9 mouse cellular contexts compared by ENCODE assay signal in the genomic region with DNA sequence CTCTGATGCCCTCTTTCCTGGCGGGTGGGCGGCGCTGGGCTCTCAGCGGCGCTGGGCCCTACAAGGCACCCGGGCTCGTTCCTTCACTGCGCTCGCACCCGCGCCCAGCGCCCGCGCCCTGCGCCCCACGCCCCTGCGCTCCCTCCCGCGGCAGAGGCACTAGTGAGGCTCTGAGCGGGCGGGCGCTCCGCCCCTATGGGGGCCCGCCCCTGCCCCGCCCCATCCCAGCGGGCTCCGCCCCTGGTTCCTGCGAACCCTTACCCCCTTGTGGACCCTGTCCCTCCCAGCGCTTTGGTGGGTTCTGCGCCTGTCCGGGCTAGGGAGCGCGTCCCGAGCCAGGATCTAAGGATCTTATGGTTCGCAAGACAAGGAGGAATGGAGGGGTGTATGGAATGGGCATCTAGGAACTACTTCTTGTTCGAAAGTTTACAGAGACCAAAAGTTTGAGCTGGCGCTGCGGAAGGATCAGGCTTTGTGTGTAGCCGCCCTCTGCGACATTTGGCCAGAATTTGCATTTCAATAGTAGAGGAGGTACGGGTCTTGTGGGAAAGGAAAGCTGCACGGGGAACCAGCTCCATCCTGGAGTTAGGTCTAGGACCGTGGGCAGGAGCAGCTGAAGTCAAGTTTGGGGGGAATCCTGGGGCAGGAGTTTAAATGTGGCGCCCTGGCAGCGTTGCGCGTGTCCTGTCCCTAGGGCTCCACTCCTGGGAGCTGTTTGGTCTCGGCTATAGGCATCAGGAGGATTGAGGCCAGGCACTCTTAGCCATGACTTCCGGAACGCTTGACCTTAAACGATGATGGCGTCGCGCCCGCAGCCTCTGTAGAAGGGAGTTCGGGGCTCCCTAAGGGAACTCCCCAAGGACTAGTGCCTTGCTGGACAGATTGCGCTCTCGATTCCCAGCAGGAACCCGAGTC. TPM values are rescaled to one million over a fixed set of nuclear protein-coding genes. Genes with fewer than 3 reads are reported as not detected.
A peak's percentile ranks its signal among the peaks of the same experiment; 100 is the strongest.
DNase-seq lines count a peak whose midpoint lies in the region; ATAC-seq lines count a peak whose summit lies in the region.
"Had no signal": no experiment of that assay in that cellular context is flagged by ENCODE, and none has a peak within 500 bp of the region (broad histone marks: within the 10 kb centered on the region; RNA-seq: fewer than 3 reads in every experiment).

No protein-coding gene starts in this region.

- peak; percentile 85 for ATAC-seq in heart, embryonic 12.5 days (ENCODE audit: insufficient number of reproducible peaks, low FRiP score)
- peak; percentile 82 for ATAC-seq in kidney, embryonic 14.5 days (ENCODE audit: low FRiP score, low TSS enrichment)
- ATAC-seq in lung, embryonic 15.5 days (ENCODE audit: borderline replicate concordance, extremely low read depth, low FRiP score, low TSS enrichment) = peak; percentile 87
- ATAC-seq in neural tube, embryonic 14.5 days (ENCODE audit: low read depth) = peak; percentile 52; the same call in 1 of the 2 replicates

- peak overlapping the region; percentile 90 for H3K27ac ChIP-seq in embryonic facial prominence, embryonic 10.5 days (replicated peaks)
- peak overlapping the region; percentile 61 for H3K27ac ChIP-seq in heart, embryonic 12.5 days (ENCODE audit: poor library complexity, severe bottlenecking)
- H3K27ac ChIP-seq in kidney, embryonic 14.5 days (ENCODE audit: low read depth, low read length) = peak overlapping the region; percentile 78
- peak overlapping the region; percentile 91 for H3K27ac ChIP-seq in lung, embryonic 15.5 days
- H3K27ac ChIP-seq in neural tube, embryonic 14.5 days (ENCODE audit: low read depth, low read length) = peak overlapping the region; percentile 82

- WGBS in embryonic facial prominence, embryonic 10.5 days = 1% methylated on average over 59 of the region's 59 CpGs
- 2% methylated on average over 58 of the region's 59 CpGs for WGBS in heart, embryonic 12.5 days
- 2% methylated on average over 43 of the region's 59 CpGs for WGBS in kidney, embryonic 14.5 days
- WGBS in lung, embryonic 15.5 days = 4% methylated on average over 42 of the region's 59 CpGs
- WGBS in neural tube, embryonic 14.5 days = under 1% methylated on average over 57 of the region's 59 CpGs

- peak overlapping the region; percentile 69 for H3K4me2 ChIP-seq in heart, embryonic 12.5 days
- H3K4me2 ChIP-seq in kidney, embryonic 14.5 days (replicated peaks; ENCODE audit: low read depth, low read length) = peak overlapping the region; percentile 87
- H3K4me2 ChIP-seq in lung, embryonic 15.5 days = peak overlapping the region; percentile 75
- H3K4me2 ChIP-seq in neural tube, embryonic 14.5 days (ENCODE audit: low read depth, low read length) = peak overlapping the region; percentile 76

- no peaks in the 10 kb centered on the region for H3K9me3 ChIP-seq in embryonic facial prominence, embryonic 10.5 days
- H3K9me3 ChIP-seq in heart, embryonic 12.5 days (replicated peaks) = no peaks in the 10 kb centered on the region
- no peaks in the 10 kb centered on the region for H3K9me3 ChIP-seq in kidney, embryonic 14.5 days (ENCODE audit: control insufficient read depth, low read length)
- H3K9me3 ChIP-seq in lung, embryonic 15.5 days = no peaks in the 10 kb centered on the region
- H3K9me3 ChIP-seq in neural tube, embryonic 14.5 days (ENCODE audit: control insufficient read depth, low read length) = no peaks in the 10 kb centered on the region

- peak overlapping the region; percentile 74 for H3K9ac ChIP-seq in heart, embryonic 12.5 days
- peak overlapping the region; percentile 92 for H3K9ac ChIP-seq in kidney, embryonic 14.5 days (ENCODE audit: low read depth, low read length)
- peak overlapping the region; percentile 82 for H3K9ac ChIP-seq in lung, embryonic 15.5 days
- peak overlapping the region; percentile 48 for H3K9ac ChIP-seq in neural tube, embryonic 14.5 days (replicated peaks; ENCODE audit: low read depth, low read length)

- H3K4me1 ChIP-seq in embryonic facial prominence, embryonic 10.5 days = peaks cover 98% of the 10 kb centered on the region
- H3K4me1 ChIP-seq in heart, embryonic 12.5 days (replicated peaks) = peaks cover 59% of the 10 kb centered on the region
- peaks cover 68% of the 10 kb centered on the region for H3K4me1 ChIP-seq in kidney, embryonic 14.5 days (ENCODE audit: control insufficient read depth, insufficient read depth, low read length)
- peaks cover 71% of the 10 kb centered on the region for H3K4me1 ChIP-seq in lung, embryonic 15.5 days
- H3K4me1 ChIP-seq in neural tube, embryonic 14.5 days (ENCODE audit: control insufficient read depth, insufficient read depth, low read length) = peaks cover 49% of the 10 kb centered on the region

- DNase-seq in layer of hippocampus, adult 11-12 months (ENCODE audit: low spot score) = peak; percentile 53
- DNase-seq in layer of hippocampus, adult 9-10 months (ENCODE audit: low spot score) = no peak
- peak; percentile 92 for DNase-seq in embryonic facial prominence, embryonic 10.5 days (ENCODE audit: low spot score)
- DNase-seq in thymus, postnatal 0 days (ENCODE audit: low spot score) = peak; percentile 95

- peaks cover 73% of the 10 kb centered on the region for H3K27me3 ChIP-seq in embryonic facial prominence, embryonic 10.5 days (replicated peaks; ENCODE audit: low read depth, poor library complexity, severe bottlenecking)
- peaks cover 19% of the 10 kb centered on the region for H3K27me3 ChIP-seq in heart, embryonic 12.5 days (replicated peaks)
- H3K27me3 ChIP-seq in kidney, embryonic 14.5 days (ENCODE audit: control insufficient read depth, insufficient read depth, low read length) = no peaks in the 10 kb centered on the region
- H3K27me3 ChIP-seq in lung, embryonic 15.5 days = no peaks in the 10 kb centered on the region
- H3K27me3 ChIP-seq in neural tube, embryonic 14.5 days (ENCODE audit: control insufficient read depth, insufficient read depth, low read length) = peaks cover 3% of the 10 kb centered on the region; the same call in 1 of the 2 replicates
- H3K27me3 ChIP-seq: Patski had no signal

- H3K4me3 ChIP-seq in embryonic facial prominence, embryonic 10.5 days = peak overlapping the region; percentile 86
- peak overlapping the region; percentile 57 for H3K4me3 ChIP-seq in heart, embryonic 12.5 days
- peak overlapping the region; percentile 90 for H3K4me3 ChIP-seq in kidney, embryonic 14.5 days (ENCODE audit: low read length)
- H3K4me3 ChIP-seq in lung, embryonic 15.5 days = peak overlapping the region; percentile 78
- H3K4me3 ChIP-seq in neural tube, embryonic 14.5 days (ENCODE audit: low read depth, low read length) = peak overlapping the region; percentile 53

- H3K36me3 ChIP-seq in embryonic facial prominence, embryonic 10.5 days (replicated peaks) = peaks cover 16% of the 10 kb centered on the region
- no peaks in the 10 kb centered on the region for H3K36me3 ChIP-seq in heart, embryonic 12.5 days
- peaks cover 5% of the 10 kb centered on the region for H3K36me3 ChIP-seq in kidney, embryonic 14.5 days (ENCODE audit: control insufficient read depth, insufficient read depth, low read length)
- no peaks in the 10 kb centered on the region for H3K36me3 ChIP-seq in lung, embryonic 15.5 days
- H3K36me3 ChIP-seq in neural tube, embryonic 14.5 days (ENCODE audit: control insufficient read depth, insufficient read depth, low read length) = no peaks in the 10 kb centered on the region

RNA-seq across cellular contexts. Expression of a gene that starts 12.5 kb away (rescaled TPM):
- polyA plus RNA-seq in embryonic facial prominence, embryonic 10.5 days (2016; fragmentation: Nextera tagmentation; extraction: Ambion mirVana) = 17.1 and 20.3 TPM in 2 replicates
- polyA plus RNA-seq in heart, embryonic 12.5 days (2016; fragmentation: Nextera tagmentation; extraction: Ambion mirVana) = 20.4 TPM in 2 replicates
- 33.4 and 45.1 TPM in 2 replicates for polyA plus RNA-seq in kidney, embryonic 14.5 days (2014; fragmentation: Nextera tagmentation; extraction: Ambion mirVana)
- 22.1 and 23.9 TPM in 2 replicates for polyA plus RNA-seq in lung, embryonic 15.5 days (2015; fragmentation: Nextera tagmentation; extraction: Ambion mirVana)
- 20.8 and 26.6 TPM in 2 replicates for polyA plus RNA-seq in neural tube, embryonic 14.5 days (2014; fragmentation: Nextera tagmentation; extraction: Ambion mirVana)
- polyA plus RNA-seq in thymus, postnatal 0 days (2015; fragmentation: Nextera tagmentation; extraction: Ambion mirVana) = 44.3 and 54.9 TPM in 2 replicates

RNA-seq across cellular contexts. Expression of a gene that starts 58.9 kb away (rescaled TPM):
- 30.4 and 32.1 TPM in 2 replicates for polyA plus RNA-seq in embryonic facial prominence, embryonic 10.5 days (2016; fragmentation: Nextera tagmentation; extraction: Ambion mirVana)
- polyA plus RNA-seq in heart, embryonic 12.5 days (2016; fragmentation: Nextera tagmentation; extraction: Ambion mirVana) = 22.6 and 24.5 TPM in 2 replicates
- 18.9 and 43.9 TPM in 2 replicates for polyA plus RNA-seq in kidney, embryonic 14.5 days (2014; fragmentation: Nextera tagmentation; extraction: Ambion mirVana)
- polyA plus RNA-seq in lung, embryonic 15.5 days (2015; fragmentation: Nextera tagmentation; extraction: Ambion mirVana) = 18.2 and 21.3 TPM in 2 replicates
- polyA plus RNA-seq in neural tube, embryonic 14.5 days (2014; fragmentation: Nextera tagmentation; extraction: Ambion mirVana) = 27.2 and 35.2 TPM in 2 replicates
- 12.4 and 12.9 TPM in 2 replicates for polyA plus RNA-seq in thymus, postnatal 0 days (2015; fragmentation: Nextera tagmentation; extraction: Ambion mirVana)
